In the genomic region with DNA sequence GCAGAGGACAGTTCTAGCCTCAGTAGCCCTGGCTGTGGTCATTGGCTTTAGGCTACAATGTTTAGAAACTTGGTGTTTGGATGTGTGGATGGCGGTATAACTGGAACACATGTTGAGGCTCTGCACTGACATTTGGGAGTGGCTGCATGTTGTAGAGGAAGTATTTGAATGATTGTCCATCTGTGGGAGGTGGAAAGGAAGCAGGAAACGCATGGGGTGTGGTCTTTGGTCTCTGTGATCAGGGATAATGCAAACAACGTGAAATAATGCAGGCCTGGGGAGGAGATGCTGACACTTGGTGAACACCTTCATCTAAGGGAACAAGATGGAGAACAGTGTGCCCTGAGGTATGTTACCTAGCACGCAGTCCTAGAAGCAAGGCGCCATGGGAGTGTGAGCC, we compare ENCODE assay signal across 29 mouse cellular contexts.
A peak's percentile ranks its signal among the peaks of the same experiment; 100 is the strongest.
DNase-seq lines count a peak whose midpoint lies in the region; ATAC-seq and TF ChIP-seq lines count a peak whose summit lies in the region.
"Had no signal": no experiment of that assay in that cellular context is flagged by ENCODE, and none has a peak within 500 bp of the region (broad histone marks: within the 10 kb centered on the region; RNA-seq: fewer than 3 reads in every experiment).

No protein-coding gene starts in this region.

- peak; percentile 60; the same call in 1 of the 2 replicates for TF ChIP-seq EP300 in heart, adult 2 months (IDR thresholded peaks at IDR 0.05; ENCODE audit: insufficient read depth, low read depth, low read length)
- no peak for TF ChIP-seq EP300 in stomach, postnatal 0 days (optimal IDR thresholded peaks at IDR 0.05)

- TF ChIP-seq CTCF in heart, adult 2 months (IDR thresholded peaks at IDR 0.05), result no peak
- no peak for TF ChIP-seq CTCF in intestine, postnatal 0 days (IDR thresholded peaks at IDR 0.05; ENCODE audit: low read depth)
- no peak for TF ChIP-seq CTCF in stomach, postnatal 0 days (IDR thresholded peaks at IDR 0.05; ENCODE audit: low read depth)

- ATAC-seq in intestine, embryonic 14.5 days (replicated peaks; ENCODE audit: low FRiP score, low TSS enrichment, low read depth), result no peak
- no peak for ATAC-seq in intestine, postnatal 0 days
- ATAC-seq in stomach, postnatal 0 days (ENCODE audit: low FRiP score, low TSS enrichment), result 0 out of 2 replicates have a peak, but pooled peaks have one; percentile 43
- ATAC-seq: activated CD4-positive, CD25-positive, alpha-beta regulatory T cell, adult 4 months; CD4-positive, CD25-positive, alpha-beta regulatory T cell, adult 4 months; forebrain, embryonic 13.5 days; inflammation-experienced regulatory T-cells, adult 6 months; midbrain, embryonic 13.5 days had no signal

- H3K9me3 ChIP-seq in intestine, embryonic 14.5 days (ENCODE audit: control insufficient read depth, low read length), result no peaks in the 10 kb centered on the region
- no peaks in the 10 kb centered on the region for H3K9me3 ChIP-seq in intestine, postnatal 0 days (ENCODE audit: control insufficient read depth)
- H3K9me3 ChIP-seq in stomach, postnatal 0 days (ENCODE audit: control insufficient read depth, low read length), result no peaks in the 10 kb centered on the region
- H3K9me3 ChIP-seq: forebrain, embryonic 13.5 days; heart, embryonic 13.5 days; hindbrain, embryonic 10.5 days; hindbrain, embryonic 15.5 days; midbrain, embryonic 13.5 days; neural tube, embryonic 13.5 days had no signal

- no peaks in the 10 kb centered on the region for H3K79me2 ChIP-seq in heart, adult 2 months (replicated peaks; ENCODE audit: control insufficient read depth, insufficient read depth, low read length)

- 55% methylated on average over 5 of the region's 5 CpGs for WGBS in heart, adult 2 months
- 51% methylated on average over 5 of the region's 5 CpGs for WGBS in intestine, embryonic 14.5 days
- 55% methylated on average over 5 of the region's 5 CpGs for WGBS in intestine, postnatal 0 days
- WGBS in stomach, postnatal 0 days, result 51% methylated on average over 5 of the region's 5 CpGs

- TF ChIP-seq POLR2A in heart, adult 2 months (IDR thresholded peaks at IDR 0.05; ENCODE audit: insufficient read depth, low read depth, low read length), result no peak

- intact Hi-C loops in heart, adult 2 months (cut with DNase I), result no loop called here
- intact Hi-C loops in heart, postnatal 14 days (cut with DNase I), result no loop called here

- peak in 1 of 2 experiments; percentile 36 for DNase-seq in heart, adult 2 months
- no peak for DNase-seq in heart, postnatal 14 days
- peak; percentile 38 for DNase-seq in intestine, embryonic 14.5 days (ENCODE audit: low spot score)
- peak; percentile 34 for DNase-seq in R1 (ENCODE audit: low read depth, low spot score)
- DNase-seq in stomach, postnatal 0 days (ENCODE audit: low spot score), result no peak
- no peak for DNase-seq in kidney, postnatal 10 days
- DNase-seq: adrenal gland, adult 2 months; adrenal gland, postnatal 36 days; cerebellum, adult 8-10 months; gastrocnemius, postnatal 25 days; kidney, adult 2 months; kidney, postnatal 14 days; liver; lung, adult 2 months; lung, postnatal 14 days; right cerebral cortex, postnatal 4 days; thymus, adult 2 months; thymus, postnatal 36 days had no signal

- H3K27me3 ChIP-seq in heart, adult 2 months (ENCODE audit: control insufficient read depth, insufficient read depth, low read length), result no peaks in the 10 kb centered on the region
- no peaks in the 10 kb centered on the region for H3K27me3 ChIP-seq in intestine, embryonic 14.5 days (replicated peaks; ENCODE audit: control insufficient read depth, insufficient read depth, low read length)
- no peaks in the 10 kb centered on the region for H3K27me3 ChIP-seq in intestine, postnatal 0 days (replicated peaks; ENCODE audit: control insufficient read depth, insufficient read depth, low read length)
- no peaks in the 10 kb centered on the region for H3K27me3 ChIP-seq in stomach, postnatal 0 days (ENCODE audit: control insufficient read depth, insufficient read depth, low read length)
- H3K27me3 ChIP-seq: forebrain, embryonic 13.5 days; heart, embryonic 13.5 days; hindbrain, embryonic 15.5 days; midbrain, embryonic 13.5 days; neural tube, embryonic 13.5 days had no signal

- peaks cover 7% of the 10 kb centered on the region; the same call in 1 of the 2 replicates for H3K36me3 ChIP-seq in heart, adult 2 months (ENCODE audit: control insufficient read depth, insufficient read depth, low read length)
- no peaks in the 10 kb centered on the region for H3K36me3 ChIP-seq in intestine, embryonic 14.5 days (ENCODE audit: control insufficient read depth, insufficient read depth, low read length)
- no peaks in the 10 kb centered on the region for H3K36me3 ChIP-seq in intestine, postnatal 0 days (ENCODE audit: control insufficient read depth, insufficient read depth)
- no peaks in the 10 kb centered on the region for H3K36me3 ChIP-seq in stomach, postnatal 0 days (ENCODE audit: control insufficient read depth, insufficient read depth, low read length)
- H3K36me3 ChIP-seq: heart, embryonic 13.5 days; hindbrain, embryonic 10.5 days; hindbrain, embryonic 15.5 days; midbrain, embryonic 13.5 days; neural tube, embryonic 13.5 days had no signal

- no peak overlapping the region for H3K9ac ChIP-seq in heart, adult 2 months (ENCODE audit: low read depth, low read length)
- no peak overlapping the region for H3K9ac ChIP-seq in intestine, embryonic 14.5 days (ENCODE audit: low read length)
- H3K9ac ChIP-seq in intestine, postnatal 0 days (ENCODE audit: low read depth, low read length), result no peak overlapping the region
- no peak overlapping the region for H3K9ac ChIP-seq in stomach, postnatal 0 days (ENCODE audit: low read length)
- H3K9ac ChIP-seq: forebrain, embryonic 13.5 days; heart, embryonic 13.5 days; hindbrain, embryonic 15.5 days; liver, embryonic 14.5 days; midbrain, embryonic 13.5 days; neural tube, embryonic 13.5 days had no signal

- H3K4me1 ChIP-seq in heart, adult 2 months (ENCODE audit: control insufficient read depth, insufficient read depth, low read length), result peaks cover 28% of the 10 kb centered on the region
- no peaks in the 10 kb centered on the region for H3K4me1 ChIP-seq in intestine, embryonic 14.5 days (replicated peaks; ENCODE audit: control insufficient read depth, insufficient read depth, low read length)
- H3K4me1 ChIP-seq in intestine, postnatal 0 days (replicated peaks; ENCODE audit: control insufficient read depth, insufficient read depth, low read length), result no peaks in the 10 kb centered on the region
- H3K4me1 ChIP-seq in stomach, postnatal 0 days (replicated peaks; ENCODE audit: control insufficient read depth, insufficient read depth), result no peaks in the 10 kb centered on the region
- H3K4me1 ChIP-seq: hindbrain, embryonic 15.5 days; midbrain, embryonic 13.5 days; neural tube, embryonic 13.5 days had no signal

- H3K4me2 ChIP-seq in intestine, embryonic 14.5 days (ENCODE audit: low read length), result no peak overlapping the region
- H3K4me2 ChIP-seq in intestine, postnatal 0 days (replicated peaks; ENCODE audit: low read depth), result no peak overlapping the region
- H3K4me2 ChIP-seq in stomach, postnatal 0 days (replicated peaks; ENCODE audit: low read depth), result no peak overlapping the region
- H3K4me2 ChIP-seq: forebrain, embryonic 13.5 days; heart, embryonic 13.5 days; hindbrain, embryonic 15.5 days; midbrain, embryonic 13.5 days; neural tube, embryonic 13.5 days had no signal

- peak overlapping the region; percentile 8; the same call in 1 of the 2 replicates for H3K4me3 ChIP-seq in heart, adult 2 months
- H3K4me3 ChIP-seq in intestine, embryonic 14.5 days (ENCODE audit: low read depth, low read length), result no peak overlapping the region
- no peak overlapping the region for H3K4me3 ChIP-seq in intestine, postnatal 0 days (ENCODE audit: low read depth, low read length)
- H3K4me3 ChIP-seq in stomach, postnatal 0 days (ENCODE audit: low read depth, low read length), result no peak overlapping the region
- H3K4me3 ChIP-seq: forebrain, embryonic 13.5 days; heart, embryonic 13.5 days; hindbrain, embryonic 10.5 days; hindbrain, embryonic 15.5 days; midbrain, embryonic 13.5 days; neural tube, embryonic 13.5 days had no signal

- peak overlapping the region; percentile 61 for H3K27ac ChIP-seq in heart, adult 2 months
- no peak overlapping the region for H3K27ac ChIP-seq in intestine, embryonic 14.5 days (ENCODE audit: low read depth)
- no peak overlapping the region for H3K27ac ChIP-seq in intestine, postnatal 0 days (ENCODE audit: low read depth, low read length)
- no peak overlapping the region for H3K27ac ChIP-seq in stomach, postnatal 0 days (replicated peaks)
- H3K27ac ChIP-seq: forebrain, embryonic 13.5 days; heart, embryonic 13.5 days; hindbrain, embryonic 10.5 days; hindbrain, embryonic 15.5 days; liver, embryonic 14.5 days; midbrain, embryonic 13.5 days; neural tube, embryonic 13.5 days had no signal

Comparison
In these comparisons a context has a peak if more than half of its experiments do, and no peak if none do; other contexts are left out.
1. DNase-seq: peak in intestine, embryonic 14.5 days (single experiment) and R1 (single experiment); none in heart, postnatal 14 days (0 of 2), stomach, postnatal 0 days (single experiment) and kidney, postnatal 10 days (single experiment).